Mouse (Mus musculus): ENCODE measurements around the gene Cx3cr1.

GRCm38 (mm10) chr9:119894339-119895009 lies 175.2 kb downstream of the Cx3cr1 start, which contains the start of gene Wdr48:
- no peak for TF ChIP-seq CTCF (IDR thresholded peaks at IDR 0.05; ENCODE audit: borderline replicate concordance, insufficient read depth, low read depth, low read length)
- TF ChIP-seq POLR2A (IDR thresholded peaks at IDR 0.05; ENCODE audit: borderline replicate concordance, insufficient read depth, low read length), result peak; percentile 77; the same call in 1 of the 2 replicates
